Mouse (Mus musculus): ENCODE data around the gene Cldn3. TPM values are rescaled to one million over a fixed set of nuclear protein-coding genes. Genes with fewer than 3 reads are reported as not detected.

Cldn3 gene
- polyA plus RNA-seq, 2 experiments, result 8.8 to 18.3 TPM

DNA sequence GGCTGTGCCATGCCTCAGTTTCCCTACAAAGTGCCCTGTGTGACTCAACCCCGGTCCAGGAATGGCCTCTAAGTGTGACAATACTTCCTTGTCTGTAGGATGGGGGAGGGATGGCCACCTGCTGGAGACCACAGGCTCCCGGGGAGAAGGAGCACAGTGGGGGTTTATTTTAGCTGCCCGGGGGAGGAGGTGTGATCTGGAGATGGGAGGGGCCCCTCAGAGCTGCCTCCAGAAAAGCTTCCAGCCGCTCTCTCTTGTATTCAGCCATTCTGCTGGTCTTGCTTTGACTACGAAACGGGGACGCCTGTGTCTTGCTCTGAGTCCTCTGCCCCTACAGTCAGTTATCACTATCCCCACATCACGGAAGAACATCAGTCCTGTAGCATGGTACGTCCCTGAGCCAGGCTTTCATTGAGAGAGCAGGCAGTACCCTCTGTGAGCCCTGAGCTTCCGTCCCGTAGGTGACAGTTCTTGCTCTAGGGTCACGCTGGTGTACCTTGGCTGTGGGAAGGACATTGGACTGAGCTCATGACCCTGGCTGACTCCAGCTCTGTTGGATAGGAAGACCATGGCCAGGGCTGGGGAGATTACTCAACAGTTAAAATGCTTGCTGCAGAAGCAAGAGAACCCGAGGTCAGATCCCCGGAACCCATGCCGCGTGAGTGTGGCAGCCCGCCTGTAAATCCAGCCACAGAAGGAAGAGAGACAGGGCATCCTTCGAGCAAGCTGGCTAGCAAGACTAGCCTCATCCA is 49.8 kb downstream of the Cldn3 start:
- Histone ChIP-seq H3K27ac (replicated peaks; ENCODE audit: low read depth, low read length) (no peak overlapping the region), H3K27me3 (ENCODE audit: control insufficient read depth, insufficient read depth, low read length) (no peaks in the 10 kb centered on the region), H3K9me3 (ENCODE audit: control insufficient read depth, low read length) (no peaks in the 10 kb centered on the region), H3K4me1 (ENCODE audit: control insufficient read depth, insufficient read depth, low read length) (no peaks in the 10 kb centered on the region), H3K36me3 (ENCODE audit: control insufficient read depth, insufficient read depth, low read length) (peaks cover 25% of the 10 kb centered on the region), H3K9ac (ENCODE audit: low read depth, low read length, severe bottlenecking) (peak overlapping the region; percentile 14; the same call in 1 of the 2 replicates), H3K4me2 (replicated peaks; ENCODE audit: low read depth, low read length, severe bottlenecking) (no peak overlapping the region), H3K4me3 (replicated peaks; ENCODE audit: low read length) (no peak overlapping the region)
- DNase-seq (ENCODE audit: low spot score) (no peak), ATAC-seq (ENCODE audit: low FRiP score, low read depth) (no peak)
- TF ChIP-seq POLR2A (IDR thresholded peaks at IDR 0.05; ENCODE audit: borderline replicate concordance, extremely low read depth, insufficient read depth, insufficient read length), result no peak
- WGBS, result 62% methylated on average over 18 of the region's 18 CpGs

Other genes starting within 250 kb of the Cldn3 start
- gene Eln, start 238.9 kb upstream of the Cldn3 start, polyA plus RNA-seq (2012; rRNA removed), result 249 and 296 TPM in 2 replicates
- 115 and 121 TPM in 2 replicates for gene Eln, start 238.9 kb upstream of the Cldn3 start, polyA plus RNA-seq (2014; fragmentation: Nextera tagmentation; extraction: Ambion mirVana)
- not detected in 2 replicates for gene Tmem270, start 79.5 kb upstream of the Cldn3 start, polyA plus RNA-seq (2012; rRNA removed)
- not detected in 2 replicates for gene Tmem270, start 79.5 kb upstream of the Cldn3 start, polyA plus RNA-seq (2014; fragmentation: Nextera tagmentation; extraction: Ambion mirVana)
- gene Cldn13, start 70.7 kb upstream of the Cldn3 start, polyA plus RNA-seq (2012; rRNA removed), result 0.33 TPM in 2 replicates
- gene Cldn13, start 70.7 kb upstream of the Cldn3 start, polyA plus RNA-seq (2014; fragmentation: Nextera tagmentation; extraction: Ambion mirVana), result not detected in 2 replicates
- 14.8 and 14.9 TPM in 2 replicates for gene Mettl27, start 53.8 kb upstream of the Cldn3 start, polyA plus RNA-seq (2012; rRNA removed)
- gene Mettl27, start 53.8 kb upstream of the Cldn3 start, polyA plus RNA-seq (2014; fragmentation: Nextera tagmentation; extraction: Ambion mirVana), result 18.9 and 21.3 TPM in 2 replicates
- gene Cldn4, start 39.3 kb upstream of the Cldn3 start, polyA plus RNA-seq (2012; rRNA removed), result 48.4 and 50.0 TPM in 2 replicates
- gene Cldn4, start 39.3 kb upstream of the Cldn3 start, polyA plus RNA-seq (2014; fragmentation: Nextera tagmentation; extraction: Ambion mirVana), result 49.3 and 61.5 TPM in 2 replicates
- gene Abhd11, start 22.9 kb downstream of the Cldn3 start, polyA plus RNA-seq (2012; rRNA removed), result 83.2 and 94.3 TPM in 2 replicates
- gene Abhd11, start 22.9 kb downstream of the Cldn3 start, polyA plus RNA-seq (2014; fragmentation: Nextera tagmentation; extraction: Ambion mirVana), result 64.7 and 67.4 TPM in 2 replicates
- gene Stx1a, start 37.3 kb downstream of the Cldn3 start, polyA plus RNA-seq (2012; rRNA removed), result 39.2 and 45.5 TPM in 2 replicates
- gene Stx1a, start 37.3 kb downstream of the Cldn3 start, polyA plus RNA-seq (2014; fragmentation: Nextera tagmentation; extraction: Ambion mirVana), result 11.4 and 13.0 TPM in 2 replicates
- gene Dnajc30, start 78.0 kb downstream of the Cldn3 start, polyA plus RNA-seq (2012; rRNA removed), result 29.1 and 31.3 TPM in 2 replicates
- 32.6 and 39.2 TPM in 2 replicates for gene Dnajc30, start 78.0 kb downstream of the Cldn3 start, polyA plus RNA-seq (2014; fragmentation: Nextera tagmentation; extraction: Ambion mirVana)
- gene Bud23, start 78.7 kb downstream of the Cldn3 start, polyA plus RNA-seq (2012; rRNA removed), result 107 and 121 TPM in 2 replicates
- 101 and 108 TPM in 2 replicates for gene Bud23, start 78.7 kb downstream of the Cldn3 start, polyA plus RNA-seq (2014; fragmentation: Nextera tagmentation; extraction: Ambion mirVana)
- gene Vps37d, start 92.1 kb downstream of the Cldn3 start, polyA plus RNA-seq (2012; rRNA removed), result 24.5 and 32.0 TPM in 2 replicates
- 10.7 and 12.3 TPM in 2 replicates for gene Vps37d, start 92.1 kb downstream of the Cldn3 start, polyA plus RNA-seq (2014; fragmentation: Nextera tagmentation; extraction: Ambion mirVana)
- gene Mlxipl, start 103.7 kb downstream of the Cldn3 start, polyA plus RNA-seq (2012; rRNA removed), result 3.3 and 5.3 TPM in 2 replicates
- 0.54 and 1.6 TPM in 2 replicates for gene Mlxipl, start 103.7 kb downstream of the Cldn3 start, polyA plus RNA-seq (2014; fragmentation: Nextera tagmentation; extraction: Ambion mirVana)
- gene Tbl2, start 163.4 kb downstream of the Cldn3 start, polyA plus RNA-seq (2012; rRNA removed), result 23.2 and 25.7 TPM in 2 replicates
- gene Tbl2, start 163.4 kb downstream of the Cldn3 start, polyA plus RNA-seq (2014; fragmentation: Nextera tagmentation; extraction: Ambion mirVana), result 29.8 and 32.1 TPM in 2 replicates
- gene Bcl7b, start 182.1 kb downstream of the Cldn3 start, polyA plus RNA-seq (2012; rRNA removed), result 20.6 and 24.6 TPM in 2 replicates
- gene Bcl7b, start 182.1 kb downstream of the Cldn3 start, polyA plus RNA-seq (2014; fragmentation: Nextera tagmentation; extraction: Ambion mirVana), result 43.3 and 46.2 TPM in 2 replicates
- gene Baz1b, start 201.1 kb downstream of the Cldn3 start, polyA plus RNA-seq (2012; rRNA removed), result 72.7 and 73.0 TPM in 2 replicates
- 52.3 and 58.8 TPM in 2 replicates for gene Baz1b, start 201.1 kb downstream of the Cldn3 start, polyA plus RNA-seq (2014; fragmentation: Nextera tagmentation; extraction: Ambion mirVana)

Data from limb, embryonic 14.5 days (tissue).